Mouse (Mus musculus) stomach, embryonic 16.5 days (tissue): ENCODE data around the gene Dhcr7. TPM values are rescaled to one million over a fixed set of nuclear protein-coding genes. Genes with fewer than 3 reads are reported as not detected.
A peak's percentile ranks its signal among the peaks of the same experiment; 100 is the strongest.

Experiments used
- ATAC-seq: fragments of 200-750 bp; cut with Nextera tagmentation; 2 replicates; pipeline ENCODE4 v1.8.0; 2017; ENCODE audit warnings: moderate number of reproducible peaks, moderate TSS enrichment; ENCODE audit not compliant: insufficient read depth, low FRiP score
- H3K27ac ChIP-seq: fragments of 300-500 bp; sonication (generic); 2 replicates; pipeline ENCODE4 v1.5.1; 2014; ENCODE audit warnings: low read length
- H3K27me3 ChIP-seq: fragments of 300-500 bp; sonication (generic); 2 replicates; pipeline ENCODE4 v1.6.1; 2014; ENCODE audit warnings: low read length, control low read depth, mixed read lengths; ENCODE audit not compliant: control insufficient read depth, insufficient read depth
- H3K36me3 ChIP-seq: fragments of 300-500 bp; sonication (generic); 2 replicates; pipeline ENCODE4 v1.6.1; 2014; ENCODE audit warnings: low read length; ENCODE audit not compliant: control insufficient read depth, insufficient read depth
- H3K4me1 ChIP-seq: fragments of 300-500 bp; sonication (generic); 2 replicates; pipeline ENCODE4 v1.6.1; 2014; ENCODE audit warnings: low read length, control low read depth, mixed read lengths; ENCODE audit not compliant: control insufficient read depth, insufficient read depth
- H3K4me2 ChIP-seq: fragments of 300-500 bp; sonication (generic); 2 replicates; pipeline ENCODE4 v1.6.1; 2014; ENCODE audit warnings: low read depth, low read length, mixed read lengths
- H3K4me3 ChIP-seq: fragments of 300-500 bp; sonication (generic); replicated peaks from 2 replicates; pipeline ENCODE4 v1.5.1; 2014; ENCODE audit warnings: mild to moderate bottlenecking, low read length
- H3K9ac ChIP-seq: fragments of 300-500 bp; sonication (generic); 2 replicates; pipeline ENCODE4 v1.6.1; 2014; ENCODE audit warnings: low read length
- H3K9me3 ChIP-seq: fragments of 300-500 bp; sonication (generic); replicated peaks from 2 replicates; pipeline ENCODE4 v1.6.1; 2016; ENCODE audit warnings: low read length, control low read depth; ENCODE audit not compliant: control insufficient read depth
- WGBS: fragments of 180-500 bp; shearing (Covaris S2); extraction: QIAGEN DNeasy Blood & Tissue Kit; methylation state at CpG from one replicate; pipeline ENCODE4 v1.1.7; 2014; 5-methylcytosine and 5-hydroxymethylcytosine counted together
- polyA plus RNA-seq: library from polyadenylated mRNA; unstranded; fragments of >200 nt; fragmentation: Nextera tagmentation; extraction: Ambion mirVana; gene quantifications from 2 replicates; pipeline ENCODE4 v1.2.1, GENCODE M21; 2015

Gene Dhcr7
- polyA plus RNA-seq, 1 experiment from 2014 or later: 42.4 TPM

- Histone ChIP-seq H3K9me3 (no peaks in the 10 kb centered on the region), H3K4me2 (no peak overlapping the region), H3K36me3 (peaks cover 18% of the 10 kb centered on the region; the same call in 1 of the 2 replicates), H3K4me1 (peaks cover 5% of the 10 kb centered on the region; the same call in 1 of the 2 replicates), H3K4me3 (no peak overlapping the region), H3K27ac (peak overlapping the region; percentile 76), H3K27me3 (no peaks in the 10 kb centered on the region), H3K9ac (no peak overlapping the region)
- peak; percentile 86 for ATAC-seq
- 77% methylated on average over 1 of the region's 1 CpGs for WGBS
These were observed 22.2 kb upstream of the Dhcr7 start for GRCm38 (mm10) chr7:143800770-143801169.

- no peaks in the 10 kb centered on the region for H3K9me3 ChIP-seq
- peaks cover 5% of the 10 kb centered on the region; the same call in 1 of the 2 replicates for H3K4me1 ChIP-seq
- no peaks in the 10 kb centered on the region for H3K27me3 ChIP-seq
- no peak overlapping the region for H3K9ac ChIP-seq
- H3K4me3 ChIP-seq: no peak overlapping the region
- H3K27ac ChIP-seq: peak overlapping the region; percentile 76
- WGBS: 75% methylated on average over 8 of the region's 8 CpGs
- H3K4me2 ChIP-seq: no peak overlapping the region
- H3K36me3 ChIP-seq: peaks cover 11% of the 10 kb centered on the region; the same call in 1 of the 2 replicates
- no peak for ATAC-seq
These were observed 21.5 kb upstream of the Dhcr7 start for GRCm38 (mm10) chr7:143801195-143802065.

GRCm38 (mm10) chr7:143805199-143805624 lies 17.7 kb upstream of the Dhcr7 start:
- Histone ChIP-seq H3K9me3 (no peaks in the 10 kb centered on the region), H3K27me3 (no peaks in the 10 kb centered on the region), H3K4me2 (no peak overlapping the region), H3K9ac (no peak overlapping the region), H3K27ac (peak overlapping the region; percentile 64), H3K4me3 (no peak overlapping the region), H3K36me3 (peaks cover 5% of the 10 kb centered on the region; the same call in 1 of the 2 replicates), H3K4me1 (peaks cover 5% of the 10 kb centered on the region; the same call in 1 of the 2 replicates)
- 29% methylated on average over 5 of the region's 5 CpGs for WGBS
- peak; percentile 45; the same call in 1 of the 2 replicates for ATAC-seq

GRCm38 (mm10) chr7:143808909-143809308 lies 14.0 kb upstream of the Dhcr7 start:
- Histone ChIP-seq H3K4me2 (no peak overlapping the region), H3K9me3 (no peaks in the 10 kb centered on the region), H3K9ac (no peak overlapping the region), H3K4me1 (peaks cover 5% of the 10 kb centered on the region; the same call in 1 of the 2 replicates), H3K27ac (no peak overlapping the region), H3K36me3 (peaks cover 25% of the 10 kb centered on the region), H3K4me3 (no peak overlapping the region), H3K27me3 (no peaks in the 10 kb centered on the region)
- 50% methylated on average over 1 of the region's 1 CpGs for WGBS
- no peak for ATAC-seq

GRCm38 (mm10) chr7:143819201-143819600 lies 3.7 kb upstream of the Dhcr7 start:
- Histone ChIP-seq H3K4me1 (peaks cover 12% of the 10 kb centered on the region), H3K9ac (no peak overlapping the region), H3K4me2 (no peak overlapping the region), H3K36me3 (no peaks in the 10 kb centered on the region; the same call in 1 of the 2 replicates), H3K4me3 (no peak overlapping the region), H3K9me3 (no peaks in the 10 kb centered on the region), H3K27me3 (no peaks in the 10 kb centered on the region), H3K27ac (no peak overlapping the region)
- no peak for ATAC-seq
- WGBS: 65% methylated on average over 4 of the region's 4 CpGs

- 62% methylated on average over 2 of the region's 2 CpGs for WGBS
- Histone ChIP-seq H3K9me3 (no peaks in the 10 kb centered on the region), H3K4me3 (no peak overlapping the region), H3K27me3 (no peaks in the 10 kb centered on the region), H3K4me2 (no peak overlapping the region), H3K4me1 (peaks cover 12% of the 10 kb centered on the region), H3K9ac (no peak overlapping the region), H3K36me3 (no peaks in the 10 kb centered on the region), H3K27ac (no peak overlapping the region)
- no peak for ATAC-seq
These were observed 1.7 kb upstream of the Dhcr7 start for GRCm38 (mm10) chr7:143821241-143821640.

- peak; percentile 15; the same call in 1 of the 2 replicates for ATAC-seq
- Histone ChIP-seq H3K27me3 (no peaks in the 10 kb centered on the region), H3K4me3 (peak overlapping the region; percentile 35), H3K4me2 (peak overlapping the region; percentile 92), H3K9ac (peak overlapping the region; percentile 59), H3K36me3 (no peaks in the 10 kb centered on the region), H3K27ac (peak overlapping the region; percentile 62), H3K4me1 (peaks cover 12% of the 10 kb centered on the region), H3K9me3 (no peaks in the 10 kb centered on the region)
- WGBS: 73% methylated on average over 4 of the region's 4 CpGs
These were observed 291 bp downstream of the Dhcr7 start for GRCm38 (mm10) chr7:143823266-143823605.

GRCm38 (mm10) chr7:143826985-143827384 lies 4.0 kb downstream of the Dhcr7 start:
- Histone ChIP-seq H3K27ac (no peak overlapping the region), H3K27me3 (no peaks in the 10 kb centered on the region), H3K4me2 (no peak overlapping the region), H3K4me3 (no peak overlapping the region), H3K36me3 (no peaks in the 10 kb centered on the region), H3K9me3 (no peaks in the 10 kb centered on the region), H3K4me1 (peaks cover 23% of the 10 kb centered on the region), H3K9ac (no peak overlapping the region)
- WGBS: 87% methylated on average over 2 of the region's 2 CpGs
- ATAC-seq: no peak
